Mouse (Mus musculus) kidney, adult 18-20 months (tissue): ENCODE measurements around the gene Lenep.

Experiments used
- DNase-seq: peaks from one replicate; pipeline ENCODE4 v3.0.0; 2021

The Lenep gene

GRCm38 (mm10) chr3:89367338-89367737, 35.3 kb downstream of the Lenep start:
- DNase-seq, result no peak

- no peak for DNase-seq
These were observed 36.8 kb downstream of the Lenep start for GRCm38 (mm10) chr3:89365486-89366414.

GRCm38 (mm10) chr3:89365153-89365485, 37.5 kb downstream of the Lenep start, which contains the start of gene Dcst1:
TSS of gene Dcst1 (minus strand) at chr3:89365253.
- DNase-seq, result no peak

GRCm38 (mm10) chr3:89364631-89365030, 38.0 kb downstream of the Lenep start:
- DNase-seq, result no peak

GRCm38 (mm10) chr3:89361675-89362074, 40.9 kb downstream of the Lenep start, which contains the start of gene Dcst2:
TSS of gene Dcst2 (plus strand) at chr3:89361975.
- no peak for DNase-seq

GRCm38 (mm10) chr3:89360237-89360636, 42.4 kb downstream of the Lenep start:
- DNase-seq, result no peak

GRCm38 (mm10) chr3:89359630-89360029, 43.0 kb downstream of the Lenep start:
- DNase-seq, result no peak

GRCm38 (mm10) chr3:89356029-89356428, 46.6 kb downstream of the Lenep start:
- DNase-seq, result no peak

- peak; percentile 51 for DNase-seq
These were observed 47.1 kb downstream of the Lenep start for GRCm38 (mm10) chr3:89355512-89355902.

- peak; percentile 91 for DNase-seq
These were observed 47.6 kb downstream of the Lenep start for GRCm38 (mm10) chr3:89354816-89355511.

- DNase-seq, result peak; percentile 40
These were observed 51.3 kb downstream of the Lenep start for GRCm38 (mm10) chr3:89351271-89351670.
